Mouse (Mus musculus) gastrocnemius, postnatal 10 days (tissue): ENCODE measurements around the gene Haghl. TPM values are rescaled to one million over a fixed set of nuclear protein-coding genes. Genes with fewer than 3 reads are reported as not detected.
A peak's percentile ranks its signal among the peaks of the same experiment; 100 is the strongest.
"Not testable (repeated sequence)": the region's sequence is repeated elsewhere in the genome, so short reads cannot be mapped to it uniquely, and the experiment has no call there.

Experiments used
- DNase-seq: peaks from one replicate; pipeline ENCODE4 v3.0.0; 2021; ENCODE audit warnings: mixed read lengths
- microRNA-seq, 2 experiments: library from miRNA; unstranded; fragments of <30 nt; microRNA quantifications; one replicate each; pipeline ENCODE4 v1.2.0; 2021
- total RNA-seq, 2 experiments: library from RNA; stranded (reverse); gene quantifications; 2 replicates each; pipeline ENCODE4 v1.2.3; 2021

Haghl gene
- total RNA-seq, 2 experiments from 2014 or later: 16.8 to 22.2 TPM

DNA sequence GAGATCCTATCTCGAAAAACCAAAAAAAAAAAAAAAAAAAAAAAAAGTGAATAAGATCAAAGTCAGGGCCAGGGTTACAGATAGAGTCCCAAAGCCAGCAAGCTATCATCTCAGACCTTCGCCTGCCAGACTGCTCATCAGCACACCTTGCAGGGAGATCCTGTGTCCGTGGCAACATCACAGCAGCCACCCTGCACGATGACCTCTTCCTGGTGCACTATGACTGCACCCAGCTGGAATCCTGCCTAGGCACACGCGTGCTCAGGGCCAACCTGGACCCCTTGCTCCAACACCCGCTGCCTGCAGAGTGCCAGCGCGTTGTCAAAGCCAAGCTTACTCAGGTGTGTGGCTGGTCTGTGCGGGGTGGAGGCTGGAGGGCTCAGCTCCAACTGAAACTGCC is 41.2 kb downstream of the Haghl start:
- no peak for DNase-seq

GRCm38 (mm10) chr17:25743831-25744230 is 41.6 kb downstream of the Haghl start:
- DNase-seq: no peak

- DNase-seq: not testable (repeated sequence)
Measured at GRCm38 (mm10) chr17:25741471-25741870, 44.0 kb downstream of the Haghl start.

DNA sequence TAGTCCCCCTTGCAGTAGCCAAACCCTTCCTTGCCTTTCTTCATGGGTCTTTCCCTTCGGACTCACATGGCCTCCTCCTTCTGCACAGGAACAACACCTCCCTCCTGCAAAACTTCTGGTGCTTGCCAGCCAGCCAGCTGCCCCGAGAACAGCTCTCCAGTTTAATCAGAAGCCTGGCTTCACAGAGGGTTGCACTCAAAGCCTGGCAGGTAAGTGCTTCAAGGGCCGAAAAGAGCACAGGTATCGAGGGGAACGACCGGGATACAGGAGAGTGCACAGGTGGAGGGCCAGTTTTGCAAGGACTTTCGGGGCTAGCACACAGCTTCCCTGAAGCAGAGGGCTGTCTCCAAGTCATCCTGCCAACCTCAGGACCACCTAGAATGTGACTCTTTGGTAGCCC is 46.6 kb downstream of the Haghl start:
- no peak for DNase-seq

DNA sequence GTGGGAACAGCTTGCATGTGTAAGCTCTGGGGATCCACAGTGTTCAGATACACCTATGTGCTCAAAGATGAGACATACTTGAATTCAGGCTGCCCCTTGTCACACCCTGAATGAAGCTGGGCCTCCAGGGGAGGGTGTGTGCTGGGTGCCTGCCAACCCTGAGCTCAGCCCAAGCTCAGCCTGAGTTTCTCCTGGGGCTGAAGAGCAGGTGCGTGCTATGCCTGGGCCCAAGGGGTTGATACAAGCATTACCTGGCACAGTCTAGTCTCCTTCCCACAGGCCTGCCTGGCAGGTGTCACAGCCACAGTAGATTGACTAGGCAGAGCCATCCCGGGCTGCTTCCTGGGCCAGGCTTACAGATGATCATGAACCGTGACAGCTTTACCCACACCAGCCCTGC is 49.7 kb downstream of the Haghl start, which contains the start of gene Mslnl:
Mslnl (plus strand) TSS at position 298 of the 400 bp plus-strand sequence.
- no peak for DNase-seq

DNA sequence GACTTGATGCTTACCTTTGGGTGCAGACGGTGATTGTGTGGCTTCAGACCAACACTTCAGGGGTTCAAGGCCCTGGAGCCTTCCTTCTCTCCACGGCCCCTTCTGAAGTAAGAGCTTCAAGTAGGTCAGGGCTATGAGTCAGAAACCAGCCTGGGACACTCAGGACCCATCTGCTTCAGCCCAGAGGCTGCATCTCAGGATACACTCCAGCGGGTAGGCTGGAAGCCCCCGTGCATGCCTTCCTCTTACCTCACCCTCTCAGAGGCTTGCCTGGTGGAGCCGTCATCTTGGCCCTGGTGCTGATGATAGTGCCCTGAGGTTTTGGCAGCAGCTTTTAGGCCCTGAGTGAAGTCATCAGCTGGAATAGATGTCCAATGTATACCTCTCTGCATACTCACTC is 50.2 kb downstream of the Haghl start:
- DNase-seq: no peak

- peak; percentile 85 for DNase-seq
Measured at GRCm38 (mm10) chr17:25732082-25732481, 53.4 kb downstream of the Haghl start.

Small RNA genes within 50 kb of the gene (microRNA-seq; reads per million reads assigned to microRNA genes)
- gene Gm25083: 0 reads per million in 2 experiments
- 0.95 to 1.3 reads per million in 2 experiments for gene Mir3082
- gene Mir6966: 0 to 0.32 reads per million in 2 experiments

Other genes starting within 250 kb of the Haghl start
- 10 to 100 TPM; 15.2 to 20.2 TPM for gene Sox8, start 215.0 kb downstream of the Haghl start, total RNA-seq
- 10 to 100 TPM; 11.5 to 14.5 TPM for gene Lmf1, start 206.6 kb downstream of the Haghl start, total RNA-seq
- gene Gng13, start 68.5 kb downstream of the Haghl start, total RNA-seq: not detected
- gene Chtf18, start 58.3 kb downstream of the Haghl start, total RNA-seq: 1 to 10 TPM; 3.2 to 4.3 TPM
- 1 to 10 TPM; 3.8 to 5.6 TPM for gene Rpusd1, start 58.0 kb downstream of the Haghl start, total RNA-seq
- gene Mslnl, start 49.6 kb downstream of the Haghl start, total RNA-seq: not detected
- gene Msln, start 31.3 kb downstream of the Haghl start, total RNA-seq: under 1 TPM; 0.65 to 0.80 TPM
- gene Narfl, start 11.9 kb downstream of the Haghl start, total RNA-seq: 10 to 100 TPM; 24.3 to 28.4 TPM
- gene Ccdc78, start 907 bp upstream of the Haghl start, total RNA-seq: not detected
- gene Fam173a, start 7.2 kb upstream of the Haghl start, total RNA-seq: 10 to 100 TPM; 38.3 to 39.4 TPM
- gene AC134908.4, start 10.0 kb upstream of the Haghl start, total RNA-seq: not detected
- 10 to 100 TPM; 51.5 to 57.4 TPM for gene Metrn, start 11.5 kb upstream of the Haghl start, total RNA-seq
- 1 to 10 TPM; 2.1 to 2.3 TPM for gene Fbxl16, start 23.4 kb upstream of the Haghl start, total RNA-seq
- gene Wdr24, start 38.0 kb upstream of the Haghl start, total RNA-seq: 10 to 100 TPM in 1 of 2 experiments, 1 to 10 TPM in 1; 10.0 to 10.8 TPM
- 10 to 100 TPM; 22.1 to 25.8 TPM for gene Jmjd8, start 43.2 kb upstream of the Haghl start, total RNA-seq
- gene Stub1, start 47.7 kb upstream of the Haghl start, total RNA-seq: 10 to 100 TPM; 95.7 to 99.9 TPM
- 10 to 100 TPM in 1 of 2 experiments, 1 to 10 TPM in 1; 9.8 to 10.9 TPM for gene Rhbdl1, start 51.6 kb upstream of the Haghl start, total RNA-seq
- gene Gm20683, start 56.1 kb upstream of the Haghl start, total RNA-seq: 1 to 10 TPM; 5.8 to 7.3 TPM
- gene Rhot2, start 59.2 kb upstream of the Haghl start, total RNA-seq: 10 to 100 TPM; 36.8 TPM
- 1 to 10 TPM; 3.3 to 5.2 TPM for gene Wdr90, start 75.8 kb upstream of the Haghl start, total RNA-seq
- gene Mcrip2, start 83.1 kb upstream of the Haghl start, total RNA-seq: 10 to 100 TPM; 57.9 to 61.8 TPM
- 10 to 100 TPM; 20.7 to 23.1 TPM for gene Mettl26, start 89.4 kb upstream of the Haghl start, total RNA-seq
- 1 to 10 TPM in 1 of 2 experiments, under 1 TPM in 1; 0.78 to 1.1 TPM for gene Wfikkn1, start 95.2 kb upstream of the Haghl start, total RNA-seq
- 10 to 100 TPM in 1 of 2 experiments, 1 to 10 TPM in 1; 9.3 to 12.6 TPM for gene Rab40c, start 134.1 kb upstream of the Haghl start, total RNA-seq
- 10 to 100 TPM; 38.4 to 39.1 TPM for gene Pigq, start 159.3 kb upstream of the Haghl start, total RNA-seq
- gene Nhlrc4, start 159.3 kb upstream of the Haghl start, total RNA-seq: not detected
- gene A930017K11Rik, start 166.9 kb upstream of the Haghl start, total RNA-seq: not detected
- 1 to 10 TPM; 6.7 to 8.6 TPM for gene Capn15, start 200.1 kb upstream of the Haghl start, total RNA-seq